Mouse (Mus musculus) hindbrain, embryonic 14.5 days (tissue): ENCODE results near the gene Fam81a. TPM values are rescaled to one million over a fixed set of nuclear protein-coding genes. Genes with fewer than 3 reads are reported as not detected.

Experiments used
- ATAC-seq: fragments of 200-750 bp; cut with Nextera tagmentation; 2 replicates; pipeline ENCODE4 v1.8.0; 2017; ENCODE audit warnings: moderate number of reproducible peaks, mild to moderate bottlenecking, moderate TSS enrichment, moderate library complexity; ENCODE audit not compliant: low FRiP score
- DNase-seq: peaks from one replicate; pipeline ENCODE4 v3.0.0-alpha.2; 2015; ENCODE audit warnings: low spot score
- H3K27ac ChIP-seq: fragments of 300-500 bp; sonication (generic); 2 replicates; pipeline ENCODE4 v1.5.1; 2014; ENCODE audit warnings: mild to moderate bottlenecking, moderate library complexity
- H3K27me3 ChIP-seq: fragments of 300-500 bp; sonication (generic); 2 replicates; pipeline ENCODE4 v1.6.1; 2014; ENCODE audit warnings: mild to moderate bottlenecking, low read length, mixed read lengths; ENCODE audit not compliant: control insufficient read depth, insufficient read depth
- H3K36me3 ChIP-seq: fragments of 300-500 bp; sonication (generic); replicated peaks from 2 replicates; pipeline ENCODE4 v1.6.1; 2014; ENCODE audit not compliant: control insufficient read depth, insufficient read depth
- H3K4me1 ChIP-seq: fragments of 300-500 bp; sonication (generic); replicated peaks from 2 replicates; pipeline ENCODE4 v1.6.1; 2014; ENCODE audit warnings: antibody characterized with exemption, low read length, mixed read lengths; ENCODE audit not compliant: control insufficient read depth, insufficient read depth
- H3K4me2 ChIP-seq: fragments of 300-500 bp; sonication (generic); replicated peaks from 2 replicates; pipeline ENCODE4 v1.6.1; 2014; ENCODE audit warnings: mild to moderate bottlenecking, moderate library complexity
- H3K4me3 ChIP-seq: fragments of 300-500 bp; sonication (generic); replicated peaks from 2 replicates; pipeline ENCODE4 v1.5.1; 2014; ENCODE audit warnings: mild to moderate bottlenecking, low read length
- H3K9ac ChIP-seq: fragments of 300-500 bp; sonication (generic); 2 replicates; pipeline ENCODE4 v1.6.1; 2014
- H3K9me3 ChIP-seq: fragments of 300-500 bp; sonication (generic); 2 replicates; pipeline ENCODE4 v1.6.1; 2016; ENCODE audit warnings: low read length; ENCODE audit not compliant: control insufficient read depth
- WGBS: fragments of 180-500 bp; shearing (Covaris S2); extraction: QIAGEN DNeasy Blood & Tissue Kit; methylation state at CpG from one replicate; pipeline ENCODE4 v1.1.7; 2014; 5-methylcytosine and 5-hydroxymethylcytosine counted together
- polyA plus RNA-seq: library from polyadenylated mRNA; unstranded; fragments of >200 nt; fragmentation: Nextera tagmentation; extraction: Ambion mirVana; gene quantifications from 2 replicates; pipeline ENCODE4 v1.2.1, GENCODE M21; 2014

The Fam81a gene
- polyA plus RNA-seq, 1 experiment from 2014 or later = 12.9 TPM

DNA sequence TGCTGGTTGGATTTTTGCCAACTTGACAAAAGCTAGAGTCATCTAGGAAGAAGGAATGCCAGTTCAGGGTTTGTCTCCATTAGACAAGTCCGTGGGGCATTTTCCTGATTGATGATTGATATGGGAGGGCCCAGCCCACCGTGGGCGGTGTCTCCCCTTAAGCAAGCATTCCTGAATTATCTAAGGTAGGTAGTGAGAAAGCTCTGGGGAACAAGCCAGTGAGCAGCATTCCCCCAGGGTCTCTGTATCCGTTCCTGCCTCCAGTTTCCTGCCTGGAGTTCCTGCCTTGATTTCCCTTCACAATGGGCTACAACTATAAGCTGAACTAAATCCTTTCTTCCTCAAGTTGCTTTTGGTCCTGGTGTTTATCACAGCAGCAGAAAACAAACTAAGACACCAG, 3.1 kb upstream of the Fam81a start:
- Histone ChIP-seq H3K36me3 (no peaks in the 10 kb centered on the region), H3K9me3 (no peaks in the 10 kb centered on the region), H3K27ac (no peak overlapping the region), H3K4me3 (no peak overlapping the region), H3K27me3 (peaks cover 7% of the 10 kb centered on the region; the same call in 1 of the 2 replicates), H3K9ac (no peak overlapping the region), H3K4me1 (peaks cover 6% of the 10 kb centered on the region; the same call in 1 of the 2 replicates), H3K4me2 (no peak overlapping the region)
- DNase-seq = no peak
- no peak for ATAC-seq
- WGBS = 86% methylated on average over 4 of the region's 4 CpGs

DNA sequence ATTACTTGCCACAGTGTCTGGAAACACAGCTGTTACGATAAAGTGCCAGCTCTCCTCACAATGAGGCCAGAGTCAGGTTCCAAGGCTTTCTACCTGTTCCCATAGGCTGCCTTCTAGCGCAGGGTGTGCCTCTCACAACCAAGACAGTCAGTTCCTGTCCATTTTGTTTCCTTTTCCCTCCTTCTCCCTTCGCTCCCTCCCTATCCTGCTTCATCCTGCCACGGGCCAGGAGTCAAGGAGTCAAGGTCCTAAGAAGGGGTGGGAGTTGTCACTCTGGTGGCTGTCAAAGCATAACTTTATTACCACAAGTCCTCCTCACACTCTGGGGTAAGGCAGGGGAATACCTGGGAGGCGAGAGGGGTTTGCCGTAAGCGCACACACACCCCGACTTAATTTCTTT, 966 bp upstream of the Fam81a start:
- Histone ChIP-seq H3K4me3 (no peak overlapping the region), H3K9me3 (no peaks in the 10 kb centered on the region), H3K27me3 (peaks cover 7% of the 10 kb centered on the region; the same call in 1 of the 2 replicates), H3K9ac (no peak overlapping the region), H3K4me1 (peaks cover 6% of the 10 kb centered on the region; the same call in 1 of the 2 replicates), H3K27ac (no peak overlapping the region), H3K4me2 (no peak overlapping the region), H3K36me3 (no peaks in the 10 kb centered on the region)
- 75% methylated on average over 8 of the region's 8 CpGs for WGBS
- no peak for DNase-seq
- ATAC-seq = no peak

DNA sequence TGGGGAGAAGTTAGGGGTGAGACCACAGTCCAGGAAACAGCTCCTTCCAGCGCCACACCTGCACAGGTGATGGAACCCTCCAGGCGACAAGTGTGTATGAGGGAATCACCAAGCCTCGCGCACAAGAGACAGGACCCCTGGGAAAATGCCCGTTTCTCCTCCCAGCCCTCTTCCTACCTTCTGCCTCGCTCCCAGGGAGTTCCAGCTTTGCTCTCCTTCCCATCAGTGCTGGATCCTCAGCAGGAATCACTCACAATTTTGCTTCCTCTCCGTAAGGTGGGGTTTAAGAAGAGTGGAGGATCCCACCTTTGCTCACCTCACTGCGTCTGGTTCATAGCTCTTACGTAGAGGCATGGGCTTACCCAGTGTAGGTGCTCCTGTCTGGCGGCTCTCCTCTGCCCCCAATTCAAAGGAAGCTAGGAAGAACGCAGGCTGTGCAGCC, 454 bp downstream of the Fam81a start:
- peak overlapping the region; percentile 78 for H3K4me3 ChIP-seq
- DNase-seq (peak; percentile 27), ATAC-seq (peak; percentile 42; the same call in 1 of the 2 replicates)
- H3K36me3 ChIP-seq = no peaks in the 10 kb centered on the region
- H3K9ac ChIP-seq = peak overlapping the region; percentile 75
- no peaks in the 10 kb centered on the region for H3K9me3 ChIP-seq
- H3K27me3 ChIP-seq = peaks cover 7% of the 10 kb centered on the region; the same call in 1 of the 2 replicates
- H3K4me1 ChIP-seq = peaks cover 6% of the 10 kb centered on the region; the same call in 1 of the 2 replicates
- 0 out of 2 replicates have a peak overlapping the region, but pooled peaks have one; percentile 57 for H3K27ac ChIP-seq
- 2% methylated on average over 11 of the region's 11 CpGs for WGBS
- H3K4me2 ChIP-seq = peak overlapping the region; percentile 95

- ATAC-seq (peak; percentile 91), DNase-seq (peak; percentile 78)
- WGBS = under 1% methylated on average over 72 of the region's 87 CpGs
- Histone ChIP-seq H3K4me1 (peaks cover 6% of the 10 kb centered on the region; the same call in 1 of the 2 replicates), H3K4me3 (peak overlapping the region; percentile 78), H3K36me3 (no peaks in the 10 kb centered on the region), H3K9me3 (no peaks in the 10 kb centered on the region), H3K4me2 (peak overlapping the region; percentile 95), H3K27ac (peak overlapping the region; percentile 57), H3K9ac (peak overlapping the region; percentile 75), H3K27me3 (peaks cover 7% of the 10 kb centered on the region; the same call in 1 of the 2 replicates)
Observed at GRCm38 (mm10) chr9:70140871-70141796, 1.2 kb downstream of the Fam81a start.

GRCm38 (mm10) chr9:70140340-70140739, 2.0 kb downstream of the Fam81a start:
- Histone ChIP-seq H3K27ac (peak overlapping the region; percentile 57; the same call in 1 of the 2 replicates), H3K36me3 (no peaks in the 10 kb centered on the region), H3K4me1 (peaks cover 6% of the 10 kb centered on the region; the same call in 1 of the 2 replicates), H3K27me3 (peaks cover 7% of the 10 kb centered on the region; the same call in 1 of the 2 replicates), H3K9ac (peak overlapping the region; percentile 75; the same call in 1 of the 2 replicates), H3K9me3 (no peaks in the 10 kb centered on the region), H3K4me2 (peak overlapping the region; percentile 95), H3K4me3 (peak overlapping the region; percentile 78)
- WGBS = 61% methylated on average over 4 of the region's 4 CpGs
- ATAC-seq (no peak), DNase-seq (no peak)

- DNase-seq (no peak), ATAC-seq (no peak)
- Histone ChIP-seq H3K27ac (no peak overlapping the region), H3K4me2 (peak overlapping the region; percentile 95; the same call in 1 of the 2 replicates), H3K9me3 (no peaks in the 10 kb centered on the region), H3K9ac (no peak overlapping the region), H3K36me3 (no peaks in the 10 kb centered on the region), H3K27me3 (peaks cover 7% of the 10 kb centered on the region; the same call in 1 of the 2 replicates), H3K4me1 (peaks cover 6% of the 10 kb centered on the region; the same call in 1 of the 2 replicates), H3K4me3 (no peak overlapping the region)
- WGBS = 50% methylated on average over 7 of the region's 7 CpGs
Observed at GRCm38 (mm10) chr9:70139331-70139885, 3.0 kb downstream of the Fam81a start.

GRCm38 (mm10) chr9:70138511-70138910, 3.8 kb downstream of the Fam81a start:
- no peak overlapping the region for H3K27ac ChIP-seq
- no peak overlapping the region for H3K4me2 ChIP-seq
- H3K9me3 ChIP-seq = no peaks in the 10 kb centered on the region
- ATAC-seq (no peak), DNase-seq (no peak)
- no peak overlapping the region for H3K4me3 ChIP-seq
- no peak overlapping the region for H3K9ac ChIP-seq
- H3K27me3 ChIP-seq = peaks cover 5% of the 10 kb centered on the region; the same call in 1 of the 2 replicates
- peaks cover 6% of the 10 kb centered on the region; the same call in 1 of the 2 replicates for H3K4me1 ChIP-seq
- H3K36me3 ChIP-seq = no peaks in the 10 kb centered on the region
- WGBS = 34% methylated on average over 7 of the region's 7 CpGs

GRCm38 (mm10) chr9:70137991-70138390, 4.4 kb downstream of the Fam81a start:
- Histone ChIP-seq H3K9ac (no peak overlapping the region), H3K27me3 (peaks cover under 1% of the 10 kb centered on the region; the same call in 1 of the 2 replicates), H3K4me3 (no peak overlapping the region), H3K27ac (no peak overlapping the region), H3K9me3 (no peaks in the 10 kb centered on the region), H3K36me3 (no peaks in the 10 kb centered on the region), H3K4me2 (no peak overlapping the region), H3K4me1 (peaks cover 6% of the 10 kb centered on the region; the same call in 1 of the 2 replicates)
- WGBS = 76% methylated on average over 5 of the region's 5 CpGs
- ATAC-seq (no peak), DNase-seq (no peak)

- ATAC-seq = no peak
- Histone ChIP-seq H3K4me1 (no peaks in the 10 kb centered on the region), H3K27me3 (no peaks in the 10 kb centered on the region), H3K9me3 (no peaks in the 10 kb centered on the region), H3K36me3 (no peaks in the 10 kb centered on the region), H3K4me3 (no peak overlapping the region), H3K27ac (no peak overlapping the region), H3K9ac (no peak overlapping the region), H3K4me2 (no peak overlapping the region)
- WGBS = 96% methylated on average over 1 of the region's 1 CpGs
- no peak for DNase-seq
Observed at GRCm38 (mm10) chr9:70135186-70135585, 7.2 kb downstream of the Fam81a start.
